Mouse (Mus musculus) lung, embryonic 14.5 days (tissue): ENCODE data around the gene Itpr2. TPM values are rescaled to one million over a fixed set of nuclear protein-coding genes. Genes with fewer than 3 reads are reported as not detected.

Experiments used
- ATAC-seq: fragments of 200-750 bp; cut with Nextera tagmentation; 2 replicates; pipeline ENCODE4 v1.8.0; 2017; ENCODE audit warnings: mild to moderate bottlenecking, moderate TSS enrichment, moderate library complexity; ENCODE audit not compliant: insufficient read depth
- DNase-seq: peaks from one replicate; pipeline ENCODE4 v3.0.0-alpha.2; 2015
- H3K27ac ChIP-seq: fragments of 300-500 bp; sonication (generic); 2 replicates; pipeline ENCODE4 v1.5.1; 2014; ENCODE audit warnings: low read depth, mild to moderate bottlenecking, moderate library complexity
- H3K27me3 ChIP-seq: fragments of 300-500 bp; sonication (generic); 2 replicates; pipeline ENCODE4 v1.6.1; 2014; ENCODE audit warnings: low read length, control low read depth; ENCODE audit not compliant: insufficient read depth
- H3K36me3 ChIP-seq: fragments of 300-500 bp; sonication (generic); 2 replicates; pipeline ENCODE4 v1.6.1; 2014; ENCODE audit warnings: control low read depth; ENCODE audit not compliant: insufficient read depth
- H3K4me1 ChIP-seq: fragments of 300-500 bp; sonication (generic); 2 replicates; pipeline ENCODE4 v1.6.1; 2014; ENCODE audit warnings: antibody characterized with exemption, control low read depth; ENCODE audit not compliant: insufficient read depth
- H3K4me2 ChIP-seq: fragments of 300-500 bp; sonication (generic); 2 replicates; pipeline ENCODE4 v1.6.1; 2014; ENCODE audit warnings: mild to moderate bottlenecking
- H3K4me3 ChIP-seq: fragments of 300-500 bp; sonication (generic); 2 replicates; pipeline ENCODE4 v1.5.1; 2014; ENCODE audit warnings: low read depth, low read length
- H3K9ac ChIP-seq: fragments of 300-500 bp; sonication (generic); 2 replicates; pipeline ENCODE4 v1.6.1; 2014
- H3K9me3 ChIP-seq: fragments of 300-500 bp; sonication (generic); 2 replicates; pipeline ENCODE4 v1.6.1; 2016; ENCODE audit warnings: low read depth, low read length, control low read depth
- CTCF ChIP-seq: IDR thresholded peaks from 2 replicates; pipeline ENCODE4 v1.5.1; 2016; ENCODE audit warnings: antibody characterized with exemption, low read depth
- WGBS: fragments of 180-500 bp; shearing (Covaris S2); extraction: QIAGEN DNeasy Blood & Tissue Kit; methylation state at CpG from one replicate; pipeline ENCODE4 v1.1.7; 2014; 5-methylcytosine and 5-hydroxymethylcytosine counted together
- polyA plus RNA-seq: library from polyadenylated mRNA; unstranded; fragments of >200 nt; fragmentation: Nextera tagmentation; extraction: Ambion mirVana; gene quantifications from 2 replicates; pipeline ENCODE4 v1.2.1, GENCODE M21; 2014

Itpr2 gene
- polyA plus RNA-seq, 1 experiment from 2014 or later = 13.1 TPM

GRCm38 (mm10) chr6:146284921-146285565 is 217.0 kb downstream of the Itpr2 start:
- Histone ChIP-seq H3K4me1 (no peaks in the 10 kb centered on the region), H3K36me3 (no peaks in the 10 kb centered on the region), H3K9ac (no peak overlapping the region), H3K27me3 (no peaks in the 10 kb centered on the region), H3K9me3 (no peaks in the 10 kb centered on the region), H3K27ac (no peak overlapping the region), H3K4me2 (no peak overlapping the region), H3K4me3 (no peak overlapping the region)
- DNase-seq = no peak
- 83% methylated on average over 11 of the region's 11 CpGs for WGBS
- no peak for TF ChIP-seq CTCF
- no peak for ATAC-seq

- Histone ChIP-seq H3K9me3 (no peaks in the 10 kb centered on the region), H3K36me3 (no peaks in the 10 kb centered on the region), H3K4me3 (no peak overlapping the region), H3K4me1 (no peaks in the 10 kb centered on the region), H3K9ac (no peak overlapping the region), H3K27ac (no peak overlapping the region), H3K4me2 (no peak overlapping the region), H3K27me3 (no peaks in the 10 kb centered on the region)
- no peak for DNase-seq
- WGBS = 58% methylated on average over 7 of the region's 7 CpGs
- ATAC-seq = no peak
- no peak for TF ChIP-seq CTCF
Observed at GRCm38 (mm10) chr6:146283981-146284380, 218.0 kb downstream of the Itpr2 start.

GRCm38 (mm10) chr6:146282061-146282659 is 219.9 kb downstream of the Itpr2 start:
- no peak for ATAC-seq
- Histone ChIP-seq H3K27me3 (no peaks in the 10 kb centered on the region), H3K27ac (no peak overlapping the region), H3K4me1 (no peaks in the 10 kb centered on the region), H3K4me2 (no peak overlapping the region), H3K4me3 (no peak overlapping the region), H3K36me3 (no peaks in the 10 kb centered on the region), H3K9me3 (no peaks in the 10 kb centered on the region), H3K9ac (no peak overlapping the region)
- DNase-seq = no peak
- no peak for TF ChIP-seq CTCF
- WGBS = 60% methylated on average over 7 of the region's 7 CpGs

- H3K4me2 ChIP-seq = no peak overlapping the region
- 88% methylated on average over 24 of the region's 24 CpGs for WGBS
- H3K27ac ChIP-seq = no peak overlapping the region
- H3K36me3 ChIP-seq = no peaks in the 10 kb centered on the region
- no peak overlapping the region for H3K4me3 ChIP-seq
- H3K27me3 ChIP-seq = no peaks in the 10 kb centered on the region
- no peak overlapping the region for H3K9ac ChIP-seq
- no peaks in the 10 kb centered on the region for H3K4me1 ChIP-seq
- no peaks in the 10 kb centered on the region for H3K9me3 ChIP-seq
- peak; percentile 43; the same call in 1 of the 2 replicates for TF ChIP-seq CTCF
- DNase-seq (no peak), ATAC-seq (no peak)
Observed at GRCm38 (mm10) chr6:146281176-146281899, 220.7 kb downstream of the Itpr2 start.

- Histone ChIP-seq H3K9me3 (no peaks in the 10 kb centered on the region), H3K4me2 (no peak overlapping the region), H3K27ac (no peak overlapping the region), H3K36me3 (no peaks in the 10 kb centered on the region), H3K27me3 (no peaks in the 10 kb centered on the region), H3K4me1 (no peaks in the 10 kb centered on the region; the same call in 1 of the 2 replicates), H3K4me3 (no peak overlapping the region), H3K9ac (no peak overlapping the region)
- ATAC-seq (no peak), DNase-seq (no peak)
- WGBS = 91% methylated on average over 5 of the region's 5 CpGs
- TF ChIP-seq CTCF = no peak
Observed at GRCm38 (mm10) chr6:146273256-146273655, 228.8 kb downstream of the Itpr2 start.

- WGBS = 74% methylated on average over 5 of the region's 5 CpGs
- DNase-seq (peak; percentile 93), ATAC-seq (no peak)
- Histone ChIP-seq H3K4me3 (no peak overlapping the region), H3K4me2 (no peak overlapping the region), H3K27me3 (no peaks in the 10 kb centered on the region), H3K9me3 (no peaks in the 10 kb centered on the region), H3K36me3 (no peaks in the 10 kb centered on the region), H3K9ac (no peak overlapping the region), H3K4me1 (no peaks in the 10 kb centered on the region; the same call in 1 of the 2 replicates), H3K27ac (no peak overlapping the region)
- peak; percentile 89 for TF ChIP-seq CTCF
Observed at GRCm38 (mm10) chr6:146272253-146273036, 229.6 kb downstream of the Itpr2 start.
